Mouse (Mus musculus): ENCODE results near the gene Pde1a.

DNA sequence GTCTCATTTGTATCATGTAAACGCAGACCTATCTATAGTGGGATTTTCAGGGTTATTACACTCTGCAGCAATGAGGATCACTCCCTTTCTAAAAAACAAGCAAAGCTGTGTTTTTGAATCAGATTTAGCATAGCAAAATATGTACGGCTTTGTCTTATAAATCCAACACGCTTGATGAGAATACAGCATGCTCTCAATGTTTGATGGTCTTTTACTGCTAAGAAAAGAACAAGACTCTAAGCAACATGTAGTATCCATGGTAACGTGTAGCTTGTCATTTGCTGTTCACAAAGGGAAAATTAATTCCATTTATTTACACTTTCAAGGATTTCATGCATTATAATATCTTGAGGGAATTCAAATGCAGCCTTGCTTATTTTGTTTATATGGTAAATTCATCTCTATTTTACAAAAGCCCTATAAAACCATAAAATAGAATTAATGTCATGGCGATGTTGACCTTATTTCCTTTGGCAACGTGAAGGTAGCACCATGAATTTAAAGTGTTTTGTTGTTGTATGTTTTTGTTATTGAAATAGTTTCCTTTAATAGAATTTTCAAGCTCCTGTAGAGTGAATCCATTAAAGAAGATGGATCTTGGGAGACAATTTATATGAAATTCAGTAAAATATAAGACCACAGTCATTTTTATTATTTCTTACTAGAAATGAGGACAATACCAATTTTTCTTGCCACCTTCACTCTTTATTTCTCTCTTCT lies 245.5 kb downstream of the Pde1a start:
- TF ChIP-seq POLR2A (IDR thresholded peaks at IDR 0.05; ENCODE audit: borderline replicate concordance, extremely low read depth, low read depth, low read length): no peak
- TF ChIP-seq CTCF (IDR thresholded peaks at IDR 0.05; ENCODE audit: insufficient read depth, low read length): no peak

Data from lung, adult 2 months (tissue).